Mouse (Mus musculus): ENCODE results near the gene Lrrc8a.

Lrrc8a gene

GRCm38 (mm10) chr2:30237199-30237880 is at the start of gene Lrrc8a:
Gene Lrrc8a, plus strand, starts transcription at chr2:30237715.
- DNase-seq: peak; percentile 100

DNA sequence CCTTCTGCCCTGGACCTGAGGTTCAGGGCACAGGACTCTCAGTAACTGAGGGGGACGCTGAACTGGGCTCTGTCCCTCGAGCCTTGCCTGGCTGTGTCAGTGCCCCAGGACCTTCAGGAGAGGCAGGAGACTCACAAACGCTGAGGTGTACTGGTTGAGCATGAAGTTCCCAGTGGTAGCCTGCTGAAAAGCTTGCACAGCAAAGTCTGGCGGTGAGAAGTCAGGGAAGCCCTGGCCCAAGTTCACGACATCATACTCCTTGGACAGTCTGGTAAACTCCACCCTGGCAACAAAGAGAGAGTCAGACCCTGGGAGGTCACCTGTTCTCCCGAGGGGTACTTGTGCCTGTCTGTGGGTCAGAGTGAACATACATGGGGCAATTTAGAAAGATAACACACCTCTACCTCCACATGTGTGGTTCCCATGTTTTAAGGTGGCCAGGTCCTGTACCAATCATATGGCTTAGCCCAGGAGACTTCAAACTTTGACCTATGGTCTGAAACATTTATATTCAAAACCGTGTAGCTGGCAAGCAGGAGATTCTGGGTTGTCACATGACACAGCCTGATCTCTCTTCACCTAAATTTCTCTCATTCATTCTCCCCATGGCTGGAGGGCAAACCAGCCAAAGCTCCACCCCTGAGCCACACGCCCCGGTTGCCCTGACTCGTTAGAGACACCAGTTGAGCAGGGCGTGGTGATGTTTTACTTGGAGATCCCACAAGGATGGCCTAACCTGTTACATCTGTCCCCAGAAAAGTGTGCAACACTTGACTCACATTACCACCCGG is 45.5 kb upstream of the Lrrc8a start:
- peak; percentile 62 for DNase-seq

DNA sequence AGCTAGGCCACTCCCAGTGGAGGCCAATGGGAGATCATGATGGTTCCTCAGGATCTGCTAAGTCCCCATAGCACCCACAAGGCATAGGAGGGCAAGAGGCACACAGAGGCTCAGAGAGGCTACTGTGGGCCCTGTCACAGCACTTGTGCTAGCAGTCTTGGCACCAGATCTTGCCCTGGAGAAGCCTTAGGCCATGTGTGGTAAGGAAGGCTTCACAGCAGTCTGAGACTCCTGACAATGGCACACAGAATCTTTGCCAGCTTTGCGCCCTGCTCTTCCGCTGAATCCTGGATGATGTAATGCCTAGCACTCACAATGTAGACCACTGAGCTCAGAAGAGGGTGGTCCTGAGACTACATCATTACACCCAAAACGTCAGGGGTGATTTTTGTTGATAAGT is 42.9 kb upstream of the Lrrc8a start:
- DNase-seq: no peak

DNA sequence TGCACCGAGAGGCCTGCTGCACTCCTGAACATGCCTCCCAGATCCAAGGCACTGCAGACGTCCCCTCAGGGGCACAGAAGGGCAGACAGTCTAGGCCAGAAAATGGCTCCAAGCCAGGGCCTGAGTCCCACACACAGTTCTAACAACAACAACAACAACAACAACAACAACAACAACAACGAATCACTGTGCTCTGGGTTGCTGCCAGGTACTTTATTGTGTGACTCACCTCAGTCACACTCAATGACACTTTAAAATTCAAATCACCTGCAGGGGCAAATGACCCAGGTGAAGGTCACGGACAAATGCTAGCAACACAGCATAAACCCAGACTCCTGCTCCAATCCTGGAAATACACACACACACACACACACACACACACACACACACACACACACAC is 39.5 kb upstream of the Lrrc8a start:
- DNase-seq: peak; percentile 64

GRCm38 (mm10) chr2:30199984-30200383 is 37.5 kb upstream of the Lrrc8a start:
- DNase-seq: no peak

DNA sequence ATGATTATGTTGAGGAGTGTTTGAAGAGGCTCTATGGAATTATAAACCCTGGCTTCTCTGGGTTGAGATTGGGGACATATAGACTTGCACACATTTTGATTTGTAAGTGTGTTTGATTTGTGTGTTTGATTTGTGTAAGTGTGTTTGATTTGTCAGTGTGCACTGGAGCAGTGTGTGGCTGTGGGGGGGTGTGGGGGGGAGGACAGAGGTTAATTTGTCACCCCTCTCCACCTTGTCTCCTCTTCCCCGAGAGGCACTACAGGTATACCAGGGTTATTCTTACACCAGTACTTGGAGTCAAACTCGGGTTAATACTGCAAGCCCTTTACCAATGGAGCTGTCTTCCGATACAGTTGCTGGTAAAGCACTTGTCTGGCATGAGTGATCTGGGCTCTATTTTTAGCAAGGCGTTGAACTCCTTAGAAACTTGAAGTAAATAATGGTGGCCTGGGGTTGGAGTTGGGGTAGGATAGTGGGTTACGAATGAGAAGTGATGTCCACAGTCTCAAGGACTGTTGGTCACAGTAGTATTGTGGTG is 37.1 kb upstream of the Lrrc8a start:
- DNase-seq: no peak

GRCm38 (mm10) chr2:30203439-30203838 is 34.1 kb upstream of the Lrrc8a start:
- no peak for DNase-seq

DNA sequence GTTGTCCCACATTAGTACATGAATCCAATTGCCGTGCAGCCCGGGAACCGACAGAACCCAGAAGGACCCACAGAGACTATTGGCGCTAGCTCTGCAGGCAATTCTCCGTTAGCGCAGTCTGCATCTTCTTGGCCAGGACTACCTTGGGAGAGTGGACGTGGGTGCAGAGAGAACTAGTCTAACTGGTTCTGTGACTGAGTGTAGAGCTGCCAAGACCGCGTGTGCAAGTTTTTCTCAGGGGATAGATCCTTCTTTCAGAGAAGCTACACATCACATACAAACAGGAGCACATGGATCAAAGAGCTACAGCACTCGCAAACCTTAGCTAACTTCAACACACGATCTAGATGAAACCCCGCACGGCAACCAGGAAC is 32.3 kb upstream of the Lrrc8a start:
- no peak for DNase-seq

- peak; percentile 96 for DNase-seq
These were observed 31.7 kb upstream of the Lrrc8a start, which contains the start of gene Kyat1 for GRCm38 (mm10) chr2:30205629-30206357. Gene Kyat1, minus strand, starts transcription at chr2:30205847.

DNA sequence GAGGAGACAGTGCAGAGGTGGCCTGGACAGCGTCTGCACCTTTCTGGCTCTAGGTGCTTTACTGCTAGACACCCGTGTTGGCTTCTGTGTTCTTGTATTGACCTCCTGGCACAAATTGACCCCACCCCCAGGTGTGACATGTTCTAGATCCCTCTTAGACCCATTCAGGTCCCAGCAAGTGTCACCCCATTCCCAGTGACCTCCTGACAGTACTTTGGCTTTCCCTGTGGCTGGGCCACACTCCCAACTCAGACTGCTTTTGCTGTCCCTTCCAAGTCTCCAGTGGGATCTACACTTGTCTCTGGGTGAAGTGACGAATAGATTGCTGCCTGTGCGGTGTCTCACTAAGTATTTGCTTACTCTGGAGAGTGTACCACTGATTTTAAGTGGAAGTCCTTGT is 30.1 kb upstream of the Lrrc8a start:
- DNase-seq: no peak

DNA sequence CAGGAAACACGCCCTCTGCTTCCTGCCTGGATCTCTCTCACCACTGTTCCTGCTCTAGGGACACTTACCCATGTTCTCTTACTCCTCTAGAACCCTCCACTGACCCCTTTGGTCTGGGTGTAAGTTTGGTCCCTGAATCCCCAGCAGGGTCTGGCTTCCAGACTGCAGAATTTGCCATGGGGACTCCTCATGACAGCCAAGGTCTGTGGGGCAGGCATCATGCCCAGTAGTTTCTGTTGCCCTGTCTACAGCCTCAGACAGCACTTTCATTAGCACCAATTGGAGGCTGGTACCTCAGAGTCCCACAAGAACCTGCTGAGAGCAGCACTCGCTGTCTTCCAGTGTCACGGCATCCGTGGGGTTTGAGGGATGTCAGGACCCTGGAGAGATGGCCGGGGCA is 29.6 kb upstream of the Lrrc8a start:
- no peak for DNase-seq

- no peak for DNase-seq
These were observed 25.9 kb upstream of the Lrrc8a start for GRCm38 (mm10) chr2:30211408-30212168.

DNA sequence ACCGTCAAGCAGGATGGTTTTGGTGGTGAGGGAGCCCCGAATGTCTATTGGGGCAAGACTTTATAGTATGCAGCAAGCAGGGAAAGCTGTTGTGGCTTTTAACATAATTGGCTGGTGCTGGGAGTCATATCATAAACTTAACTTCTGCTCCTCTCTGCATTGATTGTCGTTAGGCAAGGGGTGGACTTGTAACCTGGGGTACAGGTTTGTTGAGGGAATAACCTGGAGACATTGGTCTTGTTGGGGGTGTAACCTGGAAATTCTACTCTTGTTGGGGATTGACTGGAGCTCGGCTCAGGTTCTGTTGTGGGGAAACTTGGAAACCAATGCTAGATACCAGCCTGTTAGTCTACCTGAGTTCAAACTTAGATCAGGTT is 25.4 kb upstream of the Lrrc8a start:
- DNase-seq: no peak

- peak; percentile 36 for DNase-seq
These were observed 24.6 kb upstream of the Lrrc8a start for GRCm38 (mm10) chr2:30212951-30213350.

DNA sequence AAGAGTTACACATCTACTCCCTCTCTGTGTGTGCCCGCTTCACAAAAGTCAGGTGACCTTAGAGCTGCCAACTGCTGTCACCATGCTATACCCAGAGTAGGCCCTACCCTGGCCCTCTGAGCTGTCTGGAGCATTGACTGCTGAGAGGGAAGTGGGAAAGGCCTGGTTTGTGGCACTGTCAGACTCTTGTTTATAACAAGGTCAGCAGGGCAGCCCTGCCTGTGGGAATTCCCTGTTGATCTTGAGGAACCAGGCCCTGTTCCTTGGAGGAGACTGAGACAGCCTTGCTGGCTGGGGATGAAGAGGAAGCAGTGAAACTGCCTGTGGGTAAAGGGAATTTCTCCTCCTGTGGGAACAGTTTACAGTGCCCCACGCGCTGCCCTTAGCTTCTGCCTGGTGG is 22.8 kb upstream of the Lrrc8a start:
- DNase-seq: no peak

GRCm38 (mm10) chr2:30215493-30215892 is 22.0 kb upstream of the Lrrc8a start:
- DNase-seq: peak; percentile 48

DNA sequence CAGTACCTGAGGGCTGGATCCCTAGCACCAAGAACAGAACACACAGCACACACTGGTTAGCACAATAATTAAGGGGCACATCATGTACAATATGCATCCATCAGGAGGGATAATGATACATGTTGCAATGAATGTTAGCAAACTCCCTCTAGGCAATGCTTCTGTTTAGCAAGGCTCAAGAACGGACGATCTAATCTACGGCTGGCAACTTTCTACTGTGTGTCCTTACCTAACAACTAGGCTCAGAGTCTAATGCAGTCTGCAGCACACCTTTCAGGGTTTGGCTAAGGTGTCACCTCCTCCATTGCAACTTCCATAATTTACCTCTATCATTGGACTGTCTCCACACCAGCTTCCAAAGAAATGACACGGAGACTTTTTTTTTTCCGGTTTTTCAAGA is 21.2 kb upstream of the Lrrc8a start:
- DNase-seq: no peak

DNA sequence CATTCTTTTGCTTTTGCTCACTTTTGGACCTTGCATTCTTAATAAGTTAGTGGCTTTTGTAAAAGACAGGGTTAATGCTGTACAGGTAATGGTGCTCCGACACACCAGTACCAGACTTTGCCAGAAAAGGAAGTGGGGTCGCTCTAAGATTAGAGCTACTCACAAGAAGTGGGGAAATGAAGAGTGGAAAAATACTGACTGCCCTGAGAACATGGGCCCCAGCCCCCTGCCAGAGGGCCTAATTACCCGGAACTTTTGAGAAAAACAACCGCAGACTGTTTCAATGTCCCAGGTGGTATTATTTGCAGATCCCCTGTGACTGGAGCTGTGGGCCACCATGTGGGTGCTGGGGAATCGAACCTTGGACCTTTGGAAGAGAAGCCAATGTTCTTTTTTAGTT is 1.9 kb upstream of the Lrrc8a start:
- no peak for DNase-seq

GRCm38 (mm10) chr2:30236426-30237198 is 903 bp upstream of the Lrrc8a start:
- peak; percentile 35 for DNase-seq

GRCm38 (mm10) chr2:30237881-30238280 is 366 bp downstream of the Lrrc8a start:
- DNase-seq: peak; percentile 89

GRCm38 (mm10) chr2:30238906-30239465 is 1.5 kb downstream of the Lrrc8a start:
- no peak for DNase-seq

DNA sequence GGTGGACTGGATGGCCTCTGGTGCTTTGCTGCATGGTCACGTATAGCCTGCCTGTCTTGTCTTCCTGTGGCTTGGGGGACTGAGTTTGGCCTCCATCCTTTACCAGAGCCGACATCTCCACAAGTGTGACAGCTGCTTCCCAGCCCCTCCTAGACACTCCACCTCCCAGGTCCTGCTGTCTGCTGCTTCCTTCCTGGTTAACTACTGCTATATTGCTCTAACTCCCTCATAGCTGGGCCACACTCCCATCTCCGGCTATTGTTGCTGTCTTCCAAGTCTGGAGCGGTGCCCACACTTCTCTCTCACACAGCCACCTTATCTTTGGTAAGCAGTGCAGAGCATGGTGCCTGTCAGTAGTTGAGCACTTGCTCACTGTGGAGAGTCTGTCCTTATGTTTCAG is 2.3 kb downstream of the Lrrc8a start:
- peak; percentile 80 for DNase-seq

All from kidney, postnatal 14 days (tissue).